Mouse (Mus musculus) megakaryocyte, embryonic 14.5 days (primary cell): ENCODE data around the gene Rbms1.

ENCODE experiments used
- FLI1 ChIP-seq: IDR thresholded peaks from 2 replicates; pipeline ENCODE4 v1.6.1; 2012; ENCODE audit warnings: low read length, inconsistent platforms, mixed read lengths
- GATA1 ChIP-seq: IDR thresholded peaks from 3 replicates; pipeline ENCODE4 v1.6.1; 2012; ENCODE audit warnings: mixed read lengths, low read length, inconsistent platforms, borderline replicate concordance

GRCm38 (mm10) chr2:60940454-60940961 is 22.5 kb downstream of the Rbms1 start:
- TF ChIP-seq GATA1 (no peak), FLI1 (no peak)
